In genomic region chr14:32896896-32897295, GRCm38 (mm10) we compare ENCODE assay signal across 7 mouse cellular contexts. TPM values are rescaled to one million over a fixed set of nuclear protein-coding genes. Genes with fewer than 3 reads are reported as not detected.
DNase-seq lines count a peak whose midpoint lies in the region; ATAC-seq lines count a peak whose summit lies in the region.

No protein-coding gene starts in this region.

- no peak overlapping the region for H3K4me3 ChIP-seq in midbrain, embryonic 15.5 days

- ATAC-seq in monocyte, adult 5-6 weeks (replicated peaks; ENCODE audit: insufficient number of reproducible peaks, low FRiP score, low TSS enrichment, poor library complexity, severe bottlenecking), result no peak
- ATAC-seq in midbrain, embryonic 15.5 days (replicated peaks), result no peak

- H3K27me3 ChIP-seq in midbrain, embryonic 15.5 days (replicated peaks), result no peaks in the 10 kb centered on the region

- peak; percentile 51 for DNase-seq in urinary bladder, postnatal 14 days (ENCODE audit: low spot score)
- no peak for DNase-seq in urinary bladder, adult 18-20 months (ENCODE audit: low spot score in 2 of 2)
- DNase-seq in gastrocnemius, adult 18-20 months (ENCODE audit: low spot score), result peak; percentile 85
- peak; percentile 24 for DNase-seq in left cerebral cortex, adult 11 months (ENCODE audit: low spot score)
- peak; percentile 19 to 52 for DNase-seq in right cerebral cortex, adult 2 months (ENCODE audit: low spot score in 2 of 2)

- no peaks in the 10 kb centered on the region for H3K4me1 ChIP-seq in midbrain, embryonic 15.5 days

- WGBS in midbrain, embryonic 15.5 days, result 96% methylated on average over 2 of the region's 2 CpGs

- no peaks in the 10 kb centered on the region for H3K36me3 ChIP-seq in midbrain, embryonic 15.5 days (replicated peaks)

- no peak overlapping the region for H3K27ac ChIP-seq in midbrain, embryonic 15.5 days

- H3K9ac ChIP-seq in midbrain, embryonic 15.5 days, result no peak overlapping the region

- no peak overlapping the region for H3K4me2 ChIP-seq in midbrain, embryonic 15.5 days

- H3K9me3 ChIP-seq in midbrain, embryonic 15.5 days, result no peaks in the 10 kb centered on the region

RNA-seq across cellular contexts. Expression of gene Vstm4, which starts 40.3 kb away (rescaled TPM):
- 1 to 10 TPM; 3.0 to 3.2 TPM for total RNA-seq in gastrocnemius, adult 18-20 months (2021)
- total RNA-seq in monocyte, adult 5-6 weeks (2017), result not detected in 3 replicates
- 10.9 and 13.3 TPM in 2 replicates for polyA plus RNA-seq in midbrain, embryonic 15.5 days (2015; fragmentation: Nextera tagmentation; extraction: Ambion mirVana)

Comparison
In these comparisons a context has a peak if more than half of its experiments do, and no peak if none do; other contexts are left out.
1. DNase-seq: peak in urinary bladder, postnatal 14 days (single experiment), gastrocnemius, adult 18-20 months (single experiment), left cerebral cortex, adult 11 months (single experiment) and right cerebral cortex, adult 2 months (2 of 2); none in urinary bladder, adult 18-20 months (0 of 2).